Mouse (Mus musculus) hindbrain, embryonic 16.5 days (tissue): ENCODE results near the gene Ptpn11. TPM values are rescaled to one million over a fixed set of nuclear protein-coding genes. Genes with fewer than 3 reads are reported as not detected.
A peak's percentile ranks its signal among the peaks of the same experiment; 100 is the strongest.

Experiments used
- ATAC-seq: fragments of 200-750 bp; cut with Nextera tagmentation; 2 replicates; pipeline ENCODE4 v1.8.0; 2017; ENCODE audit warnings: moderate TSS enrichment, moderate library complexity
- H3K27ac ChIP-seq: fragments of 300-500 bp; sonication (generic); 2 replicates; pipeline ENCODE4 v1.5.1; 2014; ENCODE audit warnings: low read depth, mild to moderate bottlenecking, control low read depth, low read length, moderate library complexity
- H3K27me3 ChIP-seq: fragments of 300-500 bp; sonication (generic); replicated peaks from 2 replicates; pipeline ENCODE4 v1.6.1; 2014; ENCODE audit warnings: low read length; ENCODE audit not compliant: control insufficient read depth, insufficient read depth
- H3K36me3 ChIP-seq: fragments of 300-500 bp; sonication (generic); 2 replicates; pipeline ENCODE4 v1.6.1; 2014; ENCODE audit warnings: mild to moderate bottlenecking, low read length, moderate library complexity, mixed read lengths; ENCODE audit not compliant: control insufficient read depth, insufficient read depth
- H3K4me1 ChIP-seq: fragments of 300-500 bp; sonication (generic); 2 replicates; pipeline ENCODE4 v1.6.1; 2014; ENCODE audit warnings: low read depth, low read length; ENCODE audit not compliant: control insufficient read depth, insufficient read depth
- H3K4me2 ChIP-seq: fragments of 300-500 bp; sonication (generic); 2 replicates; pipeline ENCODE4 v1.6.1; 2014; ENCODE audit warnings: mild to moderate bottlenecking, low read length, control low read depth, moderate library complexity
- H3K4me3 ChIP-seq: fragments of 300-500 bp; sonication (generic); 2 replicates; pipeline ENCODE4 v1.5.1; 2014; ENCODE audit warnings: mild to moderate bottlenecking, low read length, control low read depth, moderate library complexity
- H3K9ac ChIP-seq: fragments of 300-500 bp; sonication (generic); 2 replicates; pipeline ENCODE4 v1.6.1; 2014; ENCODE audit warnings: low read depth, mild to moderate bottlenecking, control low read depth, low read length, moderate library complexity
- H3K9me3 ChIP-seq: fragments of 300-500 bp; sonication (generic); 2 replicates; pipeline ENCODE4 v1.6.1; 2014; ENCODE audit warnings: mild to moderate bottlenecking, low read length, moderate library complexity; ENCODE audit not compliant: control insufficient read depth
- WGBS: fragments of 180-500 bp; shearing (Covaris S2); extraction: QIAGEN DNeasy Blood & Tissue Kit; methylation state at CpG from one replicate; pipeline ENCODE4 v1.1.7; 2014; 5-methylcytosine and 5-hydroxymethylcytosine counted together
- polyA plus RNA-seq: library from polyadenylated mRNA; unstranded; fragments of >200 nt; fragmentation: Nextera tagmentation; extraction: Ambion mirVana; gene quantifications from 2 replicates; pipeline ENCODE4 v1.2.1, GENCODE M21; 2015

Gene Ptpn11
- polyA plus RNA-seq, 1 experiment from 2014 or later, result 20.9 TPM

GRCm38 (mm10) chr5:121126051-121126450, 65.1 kb downstream of the Ptpn11 start:
- H3K9ac ChIP-seq, result no peak overlapping the region
- H3K36me3 ChIP-seq, result no peaks in the 10 kb centered on the region
- H3K27me3 ChIP-seq, result no peaks in the 10 kb centered on the region
- H3K4me3 ChIP-seq, result no peak overlapping the region
- no peak overlapping the region for H3K27ac ChIP-seq
- 78% methylated on average over 2 of the region's 2 CpGs for WGBS
- H3K9me3 ChIP-seq, result no peaks in the 10 kb centered on the region
- no peak overlapping the region for H3K4me2 ChIP-seq
- no peak for ATAC-seq
- peaks cover 4% of the 10 kb centered on the region for H3K4me1 ChIP-seq

- Histone ChIP-seq H3K9me3 (no peaks in the 10 kb centered on the region), H3K4me1 (peaks cover 4% of the 10 kb centered on the region), H3K4me2 (no peak overlapping the region), H3K27ac (no peak overlapping the region), H3K36me3 (no peaks in the 10 kb centered on the region), H3K9ac (no peak overlapping the region), H3K4me3 (no peak overlapping the region), H3K27me3 (no peaks in the 10 kb centered on the region)
- ATAC-seq, result no peak
- 90% methylated on average over 14 of the region's 14 CpGs for WGBS
Measured at GRCm38 (mm10) chr5:121125563-121125962, 65.6 kb downstream of the Ptpn11 start.

- no peak overlapping the region for H3K27ac ChIP-seq
Measured at GRCm38 (mm10) chr5:121124208-121125185, 66.7 kb downstream of the Ptpn11 start.

GRCm38 (mm10) chr5:121123399-121123798, 67.8 kb downstream of the Ptpn11 start:
- no peaks in the 10 kb centered on the region for H3K9me3 ChIP-seq
- 42% methylated on average over 5 of the region's 5 CpGs for WGBS
- ATAC-seq, result no peak

More at GRCm38 (mm10) chr5:121124208-121125185, 66.7 kb downstream of the Ptpn11 start:
- no peak overlapping the region for H3K9ac ChIP-seq
- H3K9me3 ChIP-seq, result no peaks in the 10 kb centered on the region
- WGBS, result 75% methylated on average over 5 of the region's 5 CpGs
- ATAC-seq, result no peak
- no peak overlapping the region for H3K4me2 ChIP-seq
- H3K4me3 ChIP-seq, result no peak overlapping the region
- H3K27me3 ChIP-seq, result no peaks in the 10 kb centered on the region
- H3K4me1 ChIP-seq, result peaks cover 4% of the 10 kb centered on the region
- H3K36me3 ChIP-seq, result no peaks in the 10 kb centered on the region

GRCm38 (mm10) chr5:121122577-121122976, 68.6 kb downstream of the Ptpn11 start:
- Histone ChIP-seq H3K9me3 (no peaks in the 10 kb centered on the region), H3K4me2 (no peak overlapping the region), H3K9ac (no peak overlapping the region), H3K4me1 (peaks cover 6% of the 10 kb centered on the region), H3K27ac (no peak overlapping the region), H3K36me3 (no peaks in the 10 kb centered on the region), H3K27me3 (no peaks in the 10 kb centered on the region), H3K4me3 (no peak overlapping the region)
- 92% methylated on average over 3 of the region's 3 CpGs for WGBS
- no peak for ATAC-seq

More at GRCm38 (mm10) chr5:121123399-121123798, 67.8 kb downstream of the Ptpn11 start:
- H3K27ac ChIP-seq, result no peak overlapping the region
- no peaks in the 10 kb centered on the region for H3K36me3 ChIP-seq
- H3K4me2 ChIP-seq, result no peak overlapping the region
- H3K4me3 ChIP-seq, result no peak overlapping the region
- peaks cover 5% of the 10 kb centered on the region for H3K4me1 ChIP-seq
- no peaks in the 10 kb centered on the region for H3K27me3 ChIP-seq
- H3K9ac ChIP-seq, result no peak overlapping the region

GRCm38 (mm10) chr5:121122036-121122435, 69.2 kb downstream of the Ptpn11 start:
- Histone ChIP-seq H3K4me1 (peaks cover 7% of the 10 kb centered on the region), H3K9me3 (no peaks in the 10 kb centered on the region), H3K27ac (no peak overlapping the region), H3K27me3 (no peaks in the 10 kb centered on the region), H3K4me3 (no peak overlapping the region), H3K9ac (no peak overlapping the region), H3K4me2 (no peak overlapping the region), H3K36me3 (no peaks in the 10 kb centered on the region)
- ATAC-seq, result no peak
- WGBS, result 89% methylated on average over 3 of the region's 3 CpGs

- Histone ChIP-seq H3K27me3 (no peaks in the 10 kb centered on the region), H3K4me2 (no peak overlapping the region), H3K4me3 (no peak overlapping the region), H3K36me3 (no peaks in the 10 kb centered on the region), H3K4me1 (peaks cover 32% of the 10 kb centered on the region), H3K9ac (no peak overlapping the region), H3K27ac (no peak overlapping the region; the same call in 1 of the 2 replicates), H3K9me3 (no peaks in the 10 kb centered on the region)
- no peak for ATAC-seq
- WGBS, result 65% methylated on average over 13 of the region's 13 CpGs
Measured at GRCm38 (mm10) chr5:121119331-121120034, 71.7 kb downstream of the Ptpn11 start.

- H3K4me3 ChIP-seq, result no peak overlapping the region
- H3K4me2 ChIP-seq, result no peak overlapping the region
- H3K27ac ChIP-seq, result no peak overlapping the region
- 66% methylated on average over 4 of the region's 4 CpGs for WGBS
- H3K9me3 ChIP-seq, result no peaks in the 10 kb centered on the region
- H3K27me3 ChIP-seq, result no peaks in the 10 kb centered on the region
- H3K9ac ChIP-seq, result no peak overlapping the region
- H3K36me3 ChIP-seq, result no peaks in the 10 kb centered on the region
- no peak for ATAC-seq
- H3K4me1 ChIP-seq, result peaks cover 38% of the 10 kb centered on the region
Measured at GRCm38 (mm10) chr5:121118345-121118744, 72.9 kb downstream of the Ptpn11 start.

- 71% methylated on average over 3 of the region's 3 CpGs for whole genome bisulfite sequencing
- no peak overlapping the region for H3K9ac ChIP-seq
- H3K4me1 ChIP-seq, result peaks cover 37% of the 10 kb centered on the region
- ATAC-seq, result no peak
- H3K4me2 ChIP-seq, result no peak overlapping the region
- H3K27me3 ChIP-seq, result no peaks in the 10 kb centered on the region
- H3K4me3 ChIP-seq, result no peak overlapping the region
- no peaks in the 10 kb centered on the region for H3K9me3 ChIP-seq
- peak overlapping the region; percentile 33; the same call in 1 of the 2 replicates for H3K27ac ChIP-seq
- H3K36me3 ChIP-seq, result no peaks in the 10 kb centered on the region
Measured at GRCm38 (mm10) chr5:121116941-121117340, 74.3 kb downstream of the Ptpn11 start.
